Mouse (Mus musculus) urinary bladder, postnatal 25 days (tissue): Measurements from ENCODE around the gene Tram1l1.
"Not testable (repeated sequence)": the region's sequence is repeated elsewhere in the genome, so short reads cannot be mapped to it uniquely, and the experiment has no call there.

Source experiments
- DNase-seq: peaks from one replicate; pipeline ENCODE4 v3.0.0; 2022; ENCODE audit warnings: low spot score

The Tram1l1 gene

GRCm38 (mm10) chr3:124320821-124321576 lies at the start of gene Tram1l1:
Tram1l1 (plus strand) TSS chr3:124320855.
- DNase-seq, result peak; percentile 23

DNA sequence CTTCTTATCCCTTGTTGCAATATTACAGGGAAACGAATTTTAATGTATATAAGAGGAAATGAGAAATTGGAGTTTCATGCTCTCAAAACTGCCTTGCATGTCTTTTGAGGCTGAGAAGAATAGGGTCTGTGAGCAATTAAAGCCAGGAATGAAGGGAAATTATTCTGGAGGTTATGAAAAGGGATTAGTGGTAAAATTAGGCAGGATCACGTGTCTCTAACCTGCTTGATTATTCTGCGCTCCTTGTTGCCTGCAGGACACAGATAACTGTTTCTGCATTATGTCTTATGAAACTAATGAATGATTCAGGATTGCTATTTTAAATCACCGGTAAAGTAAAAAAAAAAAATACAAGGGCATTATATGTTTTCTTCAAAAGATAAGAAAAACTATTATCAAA lies 49.4 kb upstream of the Tram1l1 start:
- DNase-seq, result no peak

- no peak for DNase-seq
These were observed 49.0 kb upstream of the Tram1l1 start for GRCm38 (mm10) chr3:124271668-124272067.

GRCm38 (mm10) chr3:124272465-124273089 lies 48.1 kb upstream of the Tram1l1 start:
- no peak for DNase-seq

GRCm38 (mm10) chr3:124274928-124275609 lies 45.6 kb upstream of the Tram1l1 start:
- DNase-seq, result peak; percentile 33

GRCm38 (mm10) chr3:124288936-124289335 lies 31.7 kb upstream of the Tram1l1 start:
- not testable (repeated sequence) for DNase-seq

- no peak for DNase-seq
These were observed 1.4 kb upstream of the Tram1l1 start for GRCm38 (mm10) chr3:124319254-124319653.

GRCm38 (mm10) chr3:124320398-124320797 lies 257 bp upstream of the Tram1l1 start:
- no peak for DNase-seq

GRCm38 (mm10) chr3:124346445-124346844 lies 25.8 kb downstream of the Tram1l1 start:
- DNase-seq, result no peak

GRCm38 (mm10) chr3:124357533-124357932 lies 36.9 kb downstream of the Tram1l1 start:
- no peak for DNase-seq

GRCm38 (mm10) chr3:124372031-124372430 lies 51.4 kb downstream of the Tram1l1 start:
- no peak for DNase-seq
